Mouse (Mus musculus) fibroblast of lung, adult 2 months (primary cell): ENCODE data around the gene Gpd1l.

ENCODE experiments used
- DNase-seq: peaks from one replicate; pipeline ENCODE4 v3.0.0-alpha.2; 2011; ENCODE audit warnings: low read depth

The Gpd1l gene

GRCm38 (mm10) chr9:114925571-114925970 is 8.2 kb downstream of the Gpd1l start:
- no peak for DNase-seq

- no peak for DNase-seq
Observed at GRCm38 (mm10) chr9:114925039-114925438, 8.7 kb downstream of the Gpd1l start.

- no peak for DNase-seq
Observed at GRCm38 (mm10) chr9:114924511-114924910, 9.3 kb downstream of the Gpd1l start.

- DNase-seq, result no peak
Observed at GRCm38 (mm10) chr9:114922209-114922608, 11.6 kb downstream of the Gpd1l start.

- DNase-seq, result no peak
Observed at GRCm38 (mm10) chr9:114921352-114922081, 12.3 kb downstream of the Gpd1l start.

- no peak for DNase-seq
Observed at GRCm38 (mm10) chr9:114920569-114920968, 13.2 kb downstream of the Gpd1l start.

GRCm38 (mm10) chr9:114912680-114913649 is 20.8 kb downstream of the Gpd1l start:
- peak; percentile 40 for DNase-seq

- no peak for DNase-seq
Observed at GRCm38 (mm10) chr9:114907509-114907908, 26.3 kb downstream of the Gpd1l start.

- no peak for DNase-seq
Observed at GRCm38 (mm10) chr9:114895919-114896318, 37.9 kb downstream of the Gpd1l start.

GRCm38 (mm10) chr9:114892974-114893373 is 40.8 kb downstream of the Gpd1l start:
- DNase-seq, result no peak

- DNase-seq, result no peak
Observed at GRCm38 (mm10) chr9:114890377-114890776, 43.4 kb downstream of the Gpd1l start.

GRCm38 (mm10) chr9:114888856-114889407 is 44.9 kb downstream of the Gpd1l start:
- no peak for DNase-seq

- DNase-seq, result no peak
Observed at GRCm38 (mm10) chr9:114887699-114888098, 46.1 kb downstream of the Gpd1l start.

GRCm38 (mm10) chr9:114885991-114886662 is 47.7 kb downstream of the Gpd1l start:
- peak; percentile 36 for DNase-seq

GRCm38 (mm10) chr9:114885564-114885963 is 48.2 kb downstream of the Gpd1l start:
- no peak for DNase-seq

- DNase-seq, result no peak
Observed at GRCm38 (mm10) chr9:114881977-114882376, 51.8 kb downstream of the Gpd1l start.

- peak; percentile 53 for DNase-seq
Observed at GRCm38 (mm10) chr9:114855327-114855726, 78.5 kb downstream of the Gpd1l start.

- no peak for DNase-seq
Observed at GRCm38 (mm10) chr9:114854686-114855085, 79.1 kb downstream of the Gpd1l start.

- DNase-seq, result no peak
Observed at GRCm38 (mm10) chr9:114853336-114853735, 80.5 kb downstream of the Gpd1l start.

GRCm38 (mm10) chr9:114851419-114852190 is 82.2 kb downstream of the Gpd1l start:
- no peak for DNase-seq
